Mouse (Mus musculus): ENCODE data around the gene Mafk. TPM values are rescaled to one million over a fixed set of nuclear protein-coding genes. Genes with fewer than 3 reads are reported as not detected.

Gene Mafk
- polyA plus RNA-seq, 1 experiment from 2014 or later = 24.9 TPM

GRCm38 (mm10) chr5:139838476-139838892 lies 47.2 kb downstream of the Mafk start:
- Histone ChIP-seq H3K4me1 (ENCODE audit: control insufficient read depth, insufficient read depth, low read length) (no peaks in the 10 kb centered on the region), H3K9ac (ENCODE audit: low read length) (no peak overlapping the region), H3K9me3 (replicated peaks; ENCODE audit: control insufficient read depth, low read length) (no peaks in the 10 kb centered on the region), H3K27me3 (ENCODE audit: control insufficient read depth, insufficient read depth, low read length) (peaks cover 3% of the 10 kb centered on the region; the same call in 1 of the 2 replicates), H3K4me3 (ENCODE audit: low read length) (no peak overlapping the region), H3K27ac (ENCODE audit: low read length) (no peak overlapping the region), H3K4me2 (ENCODE audit: low read depth, low read length) (no peak overlapping the region), H3K36me3 (ENCODE audit: control insufficient read depth, insufficient read depth) (no peaks in the 10 kb centered on the region)
- WGBS = 15% methylated on average over 2 of the region's 2 CpGs
- ATAC-seq (replicated peaks; ENCODE audit: extremely low read depth, insufficient read depth, low FRiP score) = 0 out of 2 replicates have a peak, but pooled peaks have one; percentile 14

DNA sequence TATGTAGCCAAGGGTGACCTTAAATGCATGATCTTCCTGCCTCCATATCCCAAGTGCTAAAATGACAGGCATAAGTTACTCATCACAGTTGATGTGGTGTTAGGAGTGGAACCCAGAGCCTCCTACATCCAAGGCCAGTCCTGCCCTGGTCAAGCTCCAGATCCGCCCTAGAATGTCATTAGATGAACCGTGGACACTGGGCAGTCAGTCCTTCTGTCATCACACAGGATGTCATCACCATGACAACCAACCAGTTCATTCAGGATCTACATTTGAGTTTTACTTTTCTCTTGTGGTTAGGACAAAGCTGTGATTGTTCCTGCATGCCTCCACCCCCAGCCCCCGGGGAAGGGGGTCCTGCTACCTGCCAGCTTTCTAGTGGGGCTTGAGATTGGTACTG lies 47.8 kb downstream of the Mafk start:
- no peak for ATAC-seq (replicated peaks; ENCODE audit: extremely low read depth, insufficient read depth, low FRiP score)
- 43% methylated on average over 3 of the region's 3 CpGs for WGBS
- peaks cover 3% of the 10 kb centered on the region for H3K9me3 ChIP-seq (replicated peaks; ENCODE audit: control insufficient read depth, low read length)

GRCm38 (mm10) chr5:139849626-139850320 lies 58.5 kb downstream of the Mafk start:
- Histone ChIP-seq H3K4me2 (ENCODE audit: low read depth, low read length) (no peak overlapping the region), H3K4me3 (ENCODE audit: low read length) (no peak overlapping the region), H3K27ac (ENCODE audit: low read length) (no peak overlapping the region), H3K9me3 (replicated peaks; ENCODE audit: control insufficient read depth, low read length) (peaks cover 5% of the 10 kb centered on the region), H3K36me3 (ENCODE audit: control insufficient read depth, insufficient read depth) (no peaks in the 10 kb centered on the region), H3K27me3 (ENCODE audit: control insufficient read depth, insufficient read depth, low read length) (peaks cover 5% of the 10 kb centered on the region), H3K9ac (ENCODE audit: low read length) (no peak overlapping the region), H3K4me1 (ENCODE audit: control insufficient read depth, insufficient read depth, low read length) (no peaks in the 10 kb centered on the region)
- no peak for ATAC-seq (replicated peaks; ENCODE audit: extremely low read depth, insufficient read depth, low FRiP score)
- WGBS = 72% methylated on average over 12 of the region's 12 CpGs

More for the DNA sequence above, 47.8 kb downstream of the Mafk start:
- Histone ChIP-seq H3K27ac (ENCODE audit: low read length) (no peak overlapping the region), H3K4me2 (ENCODE audit: low read depth, low read length) (no peak overlapping the region), H3K27me3 (ENCODE audit: control insufficient read depth, insufficient read depth, low read length) (peaks cover 3% of the 10 kb centered on the region; the same call in 1 of the 2 replicates), H3K4me1 (ENCODE audit: control insufficient read depth, insufficient read depth, low read length) (no peaks in the 10 kb centered on the region), H3K4me3 (ENCODE audit: low read length) (no peak overlapping the region), H3K36me3 (ENCODE audit: control insufficient read depth, insufficient read depth) (no peaks in the 10 kb centered on the region), H3K9ac (ENCODE audit: low read length) (no peak overlapping the region)

Small RNAs within 50 kb of the gene (microRNA-seq; reads per million reads assigned to microRNA genes)
- 0.79 reads per million for gene Mir7037

Other genes with a start within 250 kb of the Mafk start
- gene Uncx, start 248.0 kb upstream of the Mafk start, polyA plus RNA-seq (2015; fragmentation: Nextera tagmentation; extraction: Ambion mirVana) = not detected in 2 replicates
- gene Micall2, start 55.2 kb upstream of the Mafk start, polyA plus RNA-seq (2015; fragmentation: Nextera tagmentation; extraction: Ambion mirVana) = 1.6 and 2.3 TPM in 2 replicates
- 16.9 and 20.2 TPM in 2 replicates for gene Ints1, start 15.8 kb upstream of the Mafk start, polyA plus RNA-seq (2015; fragmentation: Nextera tagmentation; extraction: Ambion mirVana)
- gene Tmem184a, start 28.4 kb downstream of the Mafk start, polyA plus RNA-seq (2015; fragmentation: Nextera tagmentation; extraction: Ambion mirVana) = 0.46 and 1.3 TPM in 2 replicates
- not detected in 2 replicates for gene Gm26938, start 34.9 kb downstream of the Mafk start, polyA plus RNA-seq (2015; fragmentation: Nextera tagmentation; extraction: Ambion mirVana)
- 43.3 and 44.6 TPM in 2 replicates for gene Psmg3, start 35.4 kb downstream of the Mafk start, polyA plus RNA-seq (2015; fragmentation: Nextera tagmentation; extraction: Ambion mirVana)
- gene Elfn1, start 116.4 kb downstream of the Mafk start, polyA plus RNA-seq (2015; fragmentation: Nextera tagmentation; extraction: Ambion mirVana) = 0.19 and 0.68 TPM in 2 replicates